Mouse (Mus musculus) CD4-positive naive resting alpha-beta T cell, adult 76 days (primary cell): ENCODE results near the gene Gm21818. TPM values are rescaled to one million over a fixed set of nuclear protein-coding genes. Genes with fewer than 3 reads are reported as not detected.

ENCODE experiments used
- total RNA-seq: library from RNA; stranded (reverse); gene quantifications from one replicate; pipeline ENCODE4 v1.2.4, GENCODE M21; 2023

Gene Gm21818
- not detected for total RNA-seq

GRCm38 (mm10) chr13:120172133-120172532, at the start of gene Gm21818:
Gene Gm21818, plus strand, starts transcription at chr13:120172433.

GRCm38 (mm10) chr13:120139946-120140345, 32.3 kb upstream of the Gm21818 start, which contains the start of gene Gm20767:
Gene Gm20767, plus strand, starts transcription at chr13:120140246.

GRCm38 (mm10) chr13:120215847-120216246, 43.6 kb downstream of the Gm21818 start, which contains the start of gene Gm21762:
Gene Gm21762, minus strand, starts transcription at chr13:120215947.

Other genes with a start within 250 kb of the Gm21818 start
- not detected for gene Gm21761, start 243.2 kb upstream of the Gm21818 start, total RNA-seq
- gene B020031M17Rik, start 221.6 kb upstream of the Gm21818 start, total RNA-seq = not detected
- not detected for gene Gm36079, start 145.4 kb upstream of the Gm21818 start, total RNA-seq
- 0.47 TPM for gene Gm21188, start 120.2 kb upstream of the Gm21818 start, total RNA-seq
- not detected for gene Gm20767, start 32.2 kb upstream of the Gm21818 start, total RNA-seq
- gene Gm21762, start 43.5 kb downstream of the Gm21818 start, total RNA-seq = 1.6 TPM
- not detected for gene Gm21731, start 66.7 kb downstream of the Gm21818 start, total RNA-seq
- not detected for gene AF067061, start 90.7 kb downstream of the Gm21818 start, total RNA-seq
- gene BC147527, start 128.0 kb downstream of the Gm21818 start, total RNA-seq = 5.4 TPM
- not detected for gene Tcstv3, start 144.4 kb downstream of the Gm21818 start, total RNA-seq